Mouse (Mus musculus) cerebellum, adult 9-10 months (tissue): ENCODE results near the gene Arhgap45.
A peak's percentile ranks its signal among the peaks of the same experiment; 100 is the strongest.
"Not testable (repeated sequence)": the region's sequence is repeated elsewhere in the genome, so short reads cannot be mapped to it uniquely, and the experiment has no call there.

ENCODE experiments used
- DNase-seq: peaks from one replicate; pipeline ENCODE4 v3.0.0; 2022

The Arhgap45 gene

DNA sequence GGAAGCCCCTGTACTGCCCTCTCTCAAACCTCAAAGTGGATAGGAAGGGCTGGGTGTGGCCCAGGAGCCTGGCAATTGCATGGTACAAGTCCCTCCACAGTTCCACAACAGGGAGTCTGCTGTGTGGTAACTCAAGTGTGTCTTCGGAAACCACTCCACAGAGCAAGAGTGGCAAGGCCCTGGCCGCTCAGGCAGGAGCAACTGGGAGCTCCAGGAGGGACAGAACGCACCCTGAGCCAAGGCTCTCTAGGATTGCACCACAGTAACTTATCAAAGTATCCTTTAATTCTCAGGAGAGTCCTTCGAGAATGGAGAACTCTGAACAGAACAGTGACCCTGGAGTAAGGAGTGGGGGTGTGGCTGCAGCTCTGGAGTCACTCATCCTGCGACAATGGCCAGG, 19.2 kb downstream of the Arhgap45 start:
- no peak for DNase-seq

GRCm38 (mm10) chr10:80036832-80037231, 20.4 kb downstream of the Arhgap45 start:
- DNase-seq = no peak

- DNase-seq = peak; percentile 99
Measured at GRCm38 (mm10) chr10:80039559-80039979, 23.1 kb downstream of the Arhgap45 start, which contains the start of gene Polr2e. Gene Polr2e (minus strand): TSS chr10:80039795.

GRCm38 (mm10) chr10:80041409-80042060, 25.1 kb downstream of the Arhgap45 start:
- DNase-seq = not testable (repeated sequence)

DNA sequence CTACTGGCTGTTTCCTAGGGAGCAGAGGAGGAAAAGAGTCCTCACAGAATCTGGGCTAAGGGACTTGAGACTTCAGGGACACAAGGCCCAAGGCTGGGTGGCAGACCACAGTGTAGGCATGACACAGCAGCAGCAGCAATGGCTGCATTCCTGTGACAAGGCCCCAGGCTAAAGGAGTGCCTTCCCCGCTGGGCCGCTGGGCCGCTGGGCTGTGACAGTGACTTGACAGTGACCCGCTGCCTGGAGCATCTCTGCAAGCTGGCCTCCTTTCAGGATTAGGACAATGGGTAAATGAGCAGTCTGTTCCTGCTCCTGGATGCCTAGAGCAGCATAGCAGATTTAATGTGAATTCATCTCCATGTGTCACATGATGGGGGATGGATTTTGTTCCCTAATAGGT, 27.6 kb downstream of the Arhgap45 start:
- DNase-seq = no peak

DNA sequence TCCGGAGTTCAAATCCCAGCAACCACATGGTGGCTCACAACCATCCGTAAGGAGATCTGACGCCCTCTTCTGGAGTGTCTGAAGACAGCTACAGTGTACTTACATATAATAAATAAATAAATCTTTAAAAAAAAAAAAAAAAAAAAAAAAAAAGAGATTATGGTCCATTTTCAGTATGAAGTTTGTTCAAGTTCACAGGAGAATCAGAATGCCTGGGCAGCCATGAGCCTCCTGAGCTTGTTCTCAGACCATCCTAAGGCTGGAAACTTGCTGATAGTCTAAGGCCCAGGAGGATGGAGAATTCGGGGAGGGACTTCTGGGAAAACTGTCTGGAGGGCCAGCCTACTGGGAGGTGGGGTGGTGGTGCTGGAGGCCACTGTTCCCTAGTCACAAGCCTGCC, 28.9 kb downstream of the Arhgap45 start:
- not testable (repeated sequence) for DNase-seq

DNA sequence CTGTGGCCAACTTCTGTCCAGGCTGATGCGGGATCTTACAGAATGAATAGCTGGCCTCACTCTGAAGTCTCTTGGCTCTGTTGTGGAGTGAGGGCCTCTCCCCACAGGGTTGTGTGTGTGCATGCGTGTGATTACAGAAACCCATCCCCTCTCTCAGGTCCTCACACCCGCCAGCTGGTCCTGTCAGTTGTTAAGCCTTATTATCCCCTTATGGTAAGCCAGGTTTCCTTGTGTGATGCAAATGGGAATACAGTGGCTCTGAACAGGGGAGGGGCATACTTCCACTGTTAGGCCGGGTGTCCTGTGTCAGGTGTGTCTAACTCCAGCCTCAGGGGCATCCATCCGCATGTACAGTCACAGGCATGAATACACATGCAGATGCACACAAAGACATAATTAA, 29.3 kb downstream of the Arhgap45 start:
- DNase-seq = no peak

- no peak for DNase-seq
Measured at GRCm38 (mm10) chr10:80047041-80047565, 30.6 kb downstream of the Arhgap45 start, which contains the start of gene Gpx4. Gene Gpx4 (plus strand): TSS chr10:80047166.

DNA sequence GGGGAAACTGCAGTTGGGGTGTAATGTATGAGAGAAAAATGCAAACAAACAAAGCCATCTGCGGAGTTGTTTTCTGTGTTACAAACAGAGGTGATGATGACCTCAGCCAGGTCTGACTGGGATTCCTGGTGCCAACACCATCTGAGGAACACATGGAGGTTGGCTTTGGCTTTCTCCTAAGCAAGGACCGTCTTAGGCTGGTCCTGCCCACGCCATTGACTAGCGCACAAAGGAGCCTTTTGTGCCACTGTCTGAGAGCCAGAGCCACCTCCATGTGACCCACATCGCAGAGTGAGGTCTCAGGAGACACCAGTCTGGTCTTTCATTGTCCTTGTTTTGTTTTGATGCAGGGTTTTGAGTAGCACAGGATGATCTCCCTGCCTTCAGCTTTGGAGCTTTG, 31.9 kb downstream of the Arhgap45 start:
- DNase-seq = no peak

DNA sequence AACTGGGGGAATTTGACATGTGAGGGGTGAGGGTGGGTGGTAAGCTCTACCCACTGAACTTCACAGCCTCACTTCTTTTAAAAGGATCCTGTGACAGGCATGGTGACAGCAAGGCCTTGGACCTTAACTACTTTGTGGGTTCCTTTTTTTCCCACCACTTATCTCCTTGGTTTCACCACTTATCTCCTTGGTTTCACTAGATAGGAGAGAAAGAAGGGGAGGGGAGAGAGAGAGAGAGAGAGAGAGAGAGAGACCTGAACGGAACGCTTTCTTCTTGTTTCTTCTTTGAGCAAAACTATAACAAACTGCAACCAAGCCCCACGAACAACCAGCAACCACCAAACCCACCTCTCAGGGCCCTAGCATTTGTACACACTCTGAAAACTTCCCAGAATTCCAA, 32.4 kb downstream of the Arhgap45 start:
- DNase-seq = no peak

DNA sequence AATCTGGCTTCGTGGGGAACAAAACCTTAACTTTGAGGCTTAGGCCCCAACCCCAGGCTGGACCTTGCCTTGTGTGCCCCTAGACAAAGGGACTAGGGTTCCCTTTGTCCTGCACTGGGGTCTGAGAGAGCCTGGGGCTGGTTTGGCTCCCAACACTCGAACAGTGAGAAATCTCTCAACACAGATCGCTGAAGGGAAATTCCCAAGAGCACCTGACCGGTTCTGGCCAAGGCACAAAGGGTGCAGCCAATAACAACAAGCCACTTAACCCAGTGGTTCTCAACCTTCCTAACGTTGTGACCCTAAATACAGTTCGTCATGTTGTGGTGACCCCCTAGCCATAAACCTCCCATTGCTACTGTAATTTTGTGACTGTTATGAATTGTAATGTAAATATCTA, 33.8 kb downstream of the Arhgap45 start:
- no peak for DNase-seq

DNA sequence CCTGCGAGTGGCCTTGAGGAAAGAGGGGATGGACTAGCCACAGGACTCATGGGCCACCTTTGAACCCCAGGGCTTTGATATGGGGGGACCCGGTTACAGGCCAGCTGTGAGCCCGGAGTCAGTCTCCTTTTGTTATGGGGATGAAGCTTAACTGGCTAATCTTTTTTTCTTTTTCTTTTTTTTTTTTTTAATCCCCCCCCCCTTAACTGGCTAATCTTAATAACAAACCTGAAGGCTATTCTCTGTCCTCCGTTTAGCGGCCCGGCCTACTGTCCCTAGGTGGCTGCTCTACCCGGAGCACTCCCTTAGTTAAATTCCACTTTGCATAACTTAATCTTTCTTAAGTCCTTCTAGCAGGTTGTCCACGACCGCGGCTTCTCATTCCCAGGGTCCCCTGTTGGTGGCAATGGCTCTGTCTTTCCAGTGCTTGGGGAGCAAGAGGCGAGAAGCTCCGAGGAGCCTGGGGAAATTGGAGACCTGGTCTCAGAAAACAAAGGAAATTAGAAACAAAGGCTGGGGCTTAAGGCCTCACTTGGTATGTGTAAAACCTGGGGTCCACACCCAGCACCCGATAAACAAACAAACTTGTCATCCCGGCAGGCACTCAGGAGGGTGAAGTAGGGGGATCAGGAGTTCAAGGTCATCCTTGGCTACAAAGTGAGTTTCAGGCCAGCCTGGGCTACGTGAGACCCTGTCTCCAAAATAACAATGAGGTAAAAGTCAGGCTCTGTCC, 34.6 kb downstream of the Arhgap45 start:
- DNase-seq = no peak

DNA sequence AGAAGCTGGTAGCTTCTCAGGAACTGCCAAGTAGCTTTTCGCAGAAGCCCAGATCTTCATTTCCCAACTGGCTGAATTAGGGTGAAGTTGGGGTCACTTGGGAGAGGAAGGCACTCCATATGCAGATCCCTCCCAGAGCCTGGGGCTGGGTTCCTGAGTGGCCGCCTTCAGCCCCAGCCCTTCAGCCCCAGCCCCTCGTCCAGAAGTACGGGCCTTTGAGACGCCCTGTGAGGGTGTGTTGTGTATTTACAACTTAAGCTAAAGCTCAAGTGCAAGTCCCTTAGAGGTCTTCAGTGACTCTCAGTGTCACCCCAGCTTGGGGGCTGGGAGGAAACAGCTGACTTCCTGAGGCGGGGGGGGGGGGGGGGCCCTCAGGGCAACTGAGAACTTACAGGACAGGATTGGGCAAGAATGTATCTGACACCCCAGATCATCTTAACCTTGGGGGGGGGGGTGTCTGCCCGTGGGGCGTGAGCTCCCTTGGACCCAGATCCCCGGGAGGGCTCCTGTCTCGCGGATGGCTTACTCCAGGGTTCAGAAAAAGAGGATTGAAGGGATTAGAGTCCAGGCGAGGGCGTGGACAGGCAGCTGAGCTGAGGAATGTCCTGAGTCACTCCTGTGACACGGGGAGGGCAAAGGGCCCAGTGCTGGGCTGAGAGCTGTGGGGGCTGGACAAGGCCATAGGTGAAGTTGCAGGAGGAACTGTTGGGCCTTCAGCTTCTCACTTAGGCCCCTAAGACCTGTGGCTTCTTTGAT, 35.3 kb downstream of the Arhgap45 start:
- no peak for DNase-seq

DNA sequence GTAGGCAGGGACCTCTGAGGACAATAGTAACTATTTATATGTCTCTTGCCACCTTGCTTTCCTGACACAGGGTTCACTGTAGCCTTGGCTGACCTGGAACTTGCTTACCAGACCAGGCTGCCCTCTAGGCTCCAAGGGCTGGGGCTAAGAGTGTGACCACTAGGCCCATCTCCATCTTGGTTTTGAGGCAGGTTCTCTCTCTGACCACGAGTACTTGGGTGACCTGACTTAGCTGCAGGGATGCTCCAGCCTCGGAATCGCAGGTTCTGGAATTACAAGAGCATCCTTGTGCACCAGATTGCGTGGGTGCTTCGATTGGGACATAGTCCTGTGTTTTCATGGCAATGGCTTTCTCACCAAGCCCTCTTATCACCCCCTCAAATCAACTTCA, 35.9 kb downstream of the Arhgap45 start:
- no peak for DNase-seq

DNA sequence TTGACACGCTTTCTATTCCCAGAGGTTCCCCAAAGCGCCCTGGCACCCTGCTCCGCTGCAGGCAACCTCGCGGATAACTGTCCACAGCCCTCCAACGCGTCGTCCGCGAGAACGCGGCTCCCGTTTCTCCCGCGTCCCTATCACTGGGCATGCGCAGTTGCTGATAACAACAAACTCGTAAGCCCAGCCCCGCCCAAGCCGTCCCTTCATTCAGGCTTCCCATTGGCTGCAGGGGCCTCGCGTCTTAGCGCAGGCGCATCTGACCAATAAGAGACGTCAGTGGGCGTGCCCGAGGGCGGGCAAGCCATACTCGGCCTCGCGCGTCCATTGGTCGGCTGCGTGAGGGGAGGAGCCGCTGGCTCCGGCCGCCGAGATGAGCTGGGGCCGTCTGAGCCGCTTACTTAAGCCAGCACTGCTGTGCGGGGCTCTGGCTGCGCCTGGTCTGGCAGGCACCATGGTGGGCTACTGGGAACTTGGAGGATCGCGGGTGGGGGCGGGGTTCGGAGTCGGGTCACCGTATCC, 36.9 kb downstream of the Arhgap45 start:
- DNase-seq = peak; percentile 100

DNA sequence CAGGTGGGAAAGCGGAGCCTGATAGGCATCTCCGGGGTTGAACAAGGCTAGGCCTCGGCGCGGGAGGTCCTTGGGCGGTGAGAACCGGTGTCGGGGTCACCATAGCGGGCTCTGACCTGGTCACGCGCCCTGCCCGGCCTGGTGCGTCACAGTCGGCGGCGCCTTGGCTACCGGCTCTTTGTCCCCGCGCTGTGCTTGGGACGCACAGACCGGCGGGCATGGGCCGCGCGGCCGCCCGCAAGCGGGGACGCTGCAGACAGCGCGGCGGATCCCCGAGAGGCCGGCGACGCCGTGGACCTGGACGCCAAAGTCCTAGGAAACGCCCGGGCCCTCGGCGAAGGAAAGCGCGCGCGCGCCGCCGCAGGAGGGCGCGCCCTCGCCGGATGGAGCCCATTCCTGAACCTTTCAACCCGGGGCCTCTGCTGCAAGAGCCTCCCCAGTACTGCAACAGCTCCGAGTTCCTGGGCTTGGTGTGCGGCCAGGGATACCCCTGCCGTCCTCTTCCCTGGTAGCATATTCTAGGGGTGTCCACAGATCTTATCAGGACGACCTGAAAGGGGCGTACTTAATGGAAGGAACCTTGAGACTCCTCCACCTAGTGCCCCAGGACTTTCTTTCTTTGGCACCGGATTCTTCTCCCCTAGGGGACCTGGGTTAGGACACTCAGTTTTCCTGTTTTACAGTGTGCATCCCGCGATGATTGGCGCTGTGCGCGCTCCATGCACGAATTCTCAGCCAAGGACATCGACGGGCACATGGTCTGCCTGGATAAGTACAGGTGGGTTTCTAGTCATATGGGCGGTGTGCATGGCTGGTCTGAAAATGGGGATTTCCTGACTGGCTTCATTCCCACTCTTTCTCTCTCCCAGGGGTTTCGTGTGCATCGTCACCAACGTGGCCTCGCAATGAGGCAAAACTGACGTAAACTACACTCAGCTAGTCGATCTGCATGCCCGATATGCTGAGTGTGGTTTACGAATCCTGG, 37.7 kb downstream of the Arhgap45 start:
- peak; percentile 75 for DNase-seq

DNA sequence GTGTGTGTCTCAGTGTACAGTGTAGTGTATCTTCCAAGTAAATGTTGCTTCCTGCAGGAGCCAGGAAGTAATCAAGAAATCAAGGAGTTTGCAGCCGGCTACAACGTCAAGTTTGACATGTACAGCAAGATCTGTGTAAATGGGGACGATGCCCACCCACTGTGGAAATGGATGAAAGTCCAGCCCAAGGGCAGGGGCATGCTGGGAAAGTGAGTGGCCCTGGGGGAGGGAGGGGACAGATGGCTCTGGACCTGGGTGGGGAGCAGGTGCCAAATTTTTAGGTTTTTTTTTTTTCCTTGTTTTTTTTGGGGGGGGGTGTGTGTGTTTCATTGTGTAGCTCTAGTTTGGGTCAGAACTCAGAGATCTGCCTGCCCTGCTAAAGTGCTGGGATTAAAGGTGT, 38.5 kb downstream of the Arhgap45 start:
- DNase-seq = peak; percentile 65

- no peak for DNase-seq
Measured at GRCm38 (mm10) chr10:80055364-80055763, 38.9 kb downstream of the Arhgap45 start.

DNA sequence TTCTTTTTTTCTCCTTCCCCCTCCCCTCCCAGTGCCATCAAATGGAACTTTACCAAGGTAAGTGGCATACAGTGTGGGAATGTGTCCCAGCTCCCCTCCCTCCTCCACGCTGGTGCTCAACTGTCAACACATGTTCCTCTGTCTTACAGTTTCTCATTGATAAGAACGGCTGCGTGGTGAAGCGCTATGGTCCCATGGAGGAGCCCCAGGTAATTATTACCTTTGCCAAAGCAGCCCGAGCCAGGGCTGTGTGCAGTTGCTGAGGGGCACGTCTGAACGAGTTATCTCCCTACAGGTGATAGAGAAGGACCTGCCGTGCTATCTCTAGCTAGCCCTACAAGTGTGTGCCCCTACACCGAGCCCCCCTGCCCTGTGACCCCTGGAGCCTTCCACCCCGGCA, 39.4 kb downstream of the Arhgap45 start:
- DNase-seq = no peak

DNA sequence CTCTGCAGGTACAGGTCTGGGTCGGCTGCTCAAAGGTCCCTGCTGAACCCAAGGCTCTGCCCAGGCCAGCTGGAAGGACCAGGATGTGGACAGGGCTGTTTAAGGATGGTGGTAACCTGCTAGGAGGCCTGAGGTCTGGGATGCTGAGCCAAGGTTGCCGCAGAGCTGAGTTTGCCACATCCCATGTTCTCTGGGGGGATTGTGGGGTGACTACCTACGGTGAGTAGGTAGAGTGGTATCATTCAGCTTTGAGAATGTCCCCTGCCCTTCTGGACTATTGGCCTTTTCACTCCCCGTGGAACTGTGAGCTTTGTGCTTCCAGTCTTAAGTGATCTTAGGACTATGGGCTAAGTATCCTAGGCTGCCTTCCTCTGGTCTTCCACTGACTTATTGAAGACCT, 40.1 kb downstream of the Arhgap45 start:
- DNase-seq = no peak

- no peak for DNase-seq
Measured at GRCm38 (mm10) chr10:80056976-80057682, 40.7 kb downstream of the Arhgap45 start.
